Mouse (Mus musculus) embryonic facial prominence, embryonic 12.5 days (tissue): ENCODE results near the gene Lcn9. TPM values are rescaled to one million over a fixed set of nuclear protein-coding genes. Genes with fewer than 3 reads are reported as not detected.

Experiments used
- polyA plus RNA-seq: library from polyadenylated mRNA; unstranded; fragments of >200 nt; fragmentation: Nextera tagmentation; extraction: Ambion mirVana; gene quantifications from 2 replicates; pipeline ENCODE4 v1.2.1, GENCODE M21; 2016

Lcn9 gene
- polyA plus RNA-seq, 1 experiment from 2014 or later, result not detected

Other genes with a start within 250 kb of the Lcn9 start
- gene Mamdc4, start 248.3 kb upstream of the Lcn9 start, polyA plus RNA-seq, result 4.2 and 10.1 TPM in 2 replicates
- 156 and 177 TPM in 2 replicates for gene Phpt1, start 247.9 kb upstream of the Lcn9 start, polyA plus RNA-seq
- 0.20 and 0.24 TPM in 2 replicates for gene Ajm1, start 241.4 kb upstream of the Lcn9 start, polyA plus RNA-seq
- 79.0 and 84.9 TPM in 2 replicates for gene Rabl6, start 214.6 kb upstream of the Lcn9 start, polyA plus RNA-seq
- gene Ccdc183, start 205.5 kb upstream of the Lcn9 start, polyA plus RNA-seq, result 0.19 TPM in 2 replicates
- 21.1 and 24.6 TPM in 2 replicates for gene Tmem141, start 201.1 kb upstream of the Lcn9 start, polyA plus RNA-seq
- gene Fcna, start 195.1 kb upstream of the Lcn9 start, polyA plus RNA-seq, result 0.65 and 0.69 TPM in 2 replicates
- gene Lcn8, start 170.0 kb upstream of the Lcn9 start, polyA plus RNA-seq, result 0.36 and 0.62 TPM in 2 replicates
- not detected in 2 replicates for gene Lcn5, start 165.2 kb upstream of the Lcn9 start, polyA plus RNA-seq
- gene Lcn6, start 146.4 kb upstream of the Lcn9 start, polyA plus RNA-seq, result not detected in 2 replicates
- gene Lcn10, start 140.4 kb upstream of the Lcn9 start, polyA plus RNA-seq, result not detected in 2 replicates
- gene Obp2a, start 123.1 kb upstream of the Lcn9 start, polyA plus RNA-seq, result not detected in 2 replicates
- gene Bmyc, start 116.4 kb upstream of the Lcn9 start, polyA plus RNA-seq, result 100 and 106 TPM in 2 replicates
- not detected in 2 replicates for gene Obp2b, start 86.1 kb upstream of the Lcn9 start, polyA plus RNA-seq
- gene Lcn3, start 57.6 kb upstream of the Lcn9 start, polyA plus RNA-seq, result not detected in 2 replicates
- gene Lcn11, start 46.1 kb upstream of the Lcn9 start, polyA plus RNA-seq, result not detected in 2 replicates
- gene Gm13539, start 40.9 kb upstream of the Lcn9 start, polyA plus RNA-seq, result not detected in 2 replicates
- gene Glt6d1, start 7.3 kb upstream of the Lcn9 start, polyA plus RNA-seq, result not detected in 2 replicates
- not detected in 2 replicates for gene Sohlh1, start 24.1 kb downstream of the Lcn9 start, polyA plus RNA-seq
- gene Kcnt1, start 40.6 kb downstream of the Lcn9 start, polyA plus RNA-seq, result 0.67 and 1.6 TPM in 2 replicates
- 38.0 and 40.0 TPM in 2 replicates for gene Camsap1, start 160.1 kb downstream of the Lcn9 start, polyA plus RNA-seq
- gene Ubac1, start 198.6 kb downstream of the Lcn9 start, polyA plus RNA-seq, result 106 and 109 TPM in 2 replicates